Mouse (Mus musculus) liver, embryonic 14.5 days (tissue): ENCODE results near the gene Gfod1. TPM values are rescaled to one million over a fixed set of nuclear protein-coding genes. Genes with fewer than 3 reads are reported as not detected.

Experiments
- ATAC-seq: fragments of 200-750 bp; cut with Nextera tagmentation; 2 replicates; pipeline ENCODE4 v1.8.0; 2017; ENCODE audit warnings: moderate number of reproducible peaks, mild to moderate bottlenecking, moderate library complexity; ENCODE audit not compliant: insufficient read depth
- DNase-seq, 3 experiments: peaks; one replicate each; pipeline ENCODE4 v3.0.0-alpha.2; 2012 to 2013; ENCODE audit warnings: low read depth in 3 of 3, low spot score in 3 of 3
- H3K27ac ChIP-seq: fragments of 300-500 bp; sonication (generic); 2 replicates; pipeline ENCODE4 v1.5.1; 2014; ENCODE audit warnings: moderate library complexity, mild to moderate bottlenecking, control low read depth, inconsistent platforms
- H3K27me3 ChIP-seq: fragments of 300-500 bp; sonication (generic); 2 replicates; pipeline ENCODE4 v1.6.1; 2014; ENCODE audit warnings: mild to moderate bottlenecking, low read length, moderate library complexity; ENCODE audit not compliant: control insufficient read depth, insufficient read depth
- H3K36me3 ChIP-seq: fragments of 300-500 bp; sonication (generic); replicated peaks from 2 replicates; pipeline ENCODE4 v1.6.1; 2014; ENCODE audit warnings: low read depth; ENCODE audit not compliant: control insufficient read depth, insufficient read depth
- H3K4me1 ChIP-seq, 2 experiments: fragments of 200-500 bp in 1 of 2; fragments of 300-500 bp in 1 of 2; sonication (generic) in 1 of 2; replicated peaks; 2 replicates each; pipeline ENCODE4 v1.6.1; 2012 to 2014; ENCODE audit warnings: antibody characterized with exemption in 1 of 2, inconsistent platforms in 1 of 2, low read length in 1 of 2; ENCODE audit not compliant: control insufficient read depth in 2 of 2, insufficient read depth in 2 of 2
- H3K4me2 ChIP-seq: fragments of 300-500 bp; sonication (generic); 2 replicates; pipeline ENCODE4 v1.6.1; 2014; ENCODE audit warnings: low read depth, mild to moderate bottlenecking, control low read depth, moderate library complexity
- H3K4me3 ChIP-seq, 2 experiments: fragments of 200-500 bp in 1 of 2; fragments of 300-500 bp in 1 of 2; sonication (generic) in 1 of 2; 2 replicates each; pipeline ENCODE4 v1.5.1; 2012 to 2014; ENCODE audit warnings: low read depth in 2 of 2, low read length in 2 of 2, mild to moderate bottlenecking in 2 of 2, control low read depth in 1 of 2, inconsistent platforms in 1 of 2, moderate library complexity in 1 of 2; ENCODE audit not compliant: insufficient read depth in 1 of 2
- H3K9ac ChIP-seq: fragments of 300-500 bp; sonication (generic); replicated peaks from 2 replicates; pipeline ENCODE4 v1.6.1; 2014; ENCODE audit warnings: mild to moderate bottlenecking, control low read depth, moderate library complexity
- H3K9me3 ChIP-seq: fragments of 300-500 bp; sonication (generic); 2 replicates; pipeline ENCODE4 v1.6.1; 2016; ENCODE audit warnings: low read length, mixed read lengths; ENCODE audit not compliant: control insufficient read depth
- CTCF ChIP-seq: IDR thresholded peaks from 2 replicates; pipeline ENCODE4 v1.5.1; 2016; ENCODE audit warnings: antibody characterized with exemption, low read depth, control low read depth
- EP300 ChIP-seq: IDR thresholded peaks from 2 replicates; pipeline ENCODE4 v1.6.1; 2016; ENCODE audit warnings: antibody characterized with exemption, low read depth
- WGBS: fragments of 180-500 bp; shearing (Covaris S2); extraction: QIAGEN DNeasy Blood & Tissue Kit; methylation state at CpG from one replicate; pipeline ENCODE4 v1.1.7; 2014; ENCODE audit not compliant: insufficient replicate concordance; 5-methylcytosine and 5-hydroxymethylcytosine counted together
- polyA plus RNA-seq, 2 experiments: library from polyadenylated mRNA; depleted of rRNA in 1 of 2; stranded (reverse) in 1 of 2; unstranded in 1 of 2; fragments of >200 nt; fragmentation: Nextera tagmentation in 1 of 2; extraction: Ambion mirVana in 1 of 2; gene quantifications; 2 replicates each; pipeline versions ENCODE4 v1.2.1 to v1.2.3; 2012 to 2014

Gfod1 gene
- polyA plus RNA-seq, 2 experiments, result 0.41 to 0.42 TPM

GRCm38 (mm10) chr13:43218764-43219163 lies 85.2 kb downstream of the Gfod1 start:
- Histone ChIP-seq H3K4me3 (no peak overlapping the region), H3K9me3 (no peaks in the 10 kb centered on the region), H3K4me2 (no peak overlapping the region), H3K27me3 (peaks cover 7% of the 10 kb centered on the region), H3K9ac (no peak overlapping the region), H3K4me1 (peaks cover 0 to 13% of the 10 kb centered on the region in 2 experiments; a peak in 2 of 4 replicates), H3K27ac (no peak overlapping the region), H3K36me3 (no peaks in the 10 kb centered on the region)
- TF ChIP-seq CTCF, result no peak
- TF ChIP-seq EP300, result no peak
- DNase-seq (no peak), ATAC-seq (no peak)
- 43% methylated on average over 4 of the region's 4 CpGs for WGBS

DNA sequence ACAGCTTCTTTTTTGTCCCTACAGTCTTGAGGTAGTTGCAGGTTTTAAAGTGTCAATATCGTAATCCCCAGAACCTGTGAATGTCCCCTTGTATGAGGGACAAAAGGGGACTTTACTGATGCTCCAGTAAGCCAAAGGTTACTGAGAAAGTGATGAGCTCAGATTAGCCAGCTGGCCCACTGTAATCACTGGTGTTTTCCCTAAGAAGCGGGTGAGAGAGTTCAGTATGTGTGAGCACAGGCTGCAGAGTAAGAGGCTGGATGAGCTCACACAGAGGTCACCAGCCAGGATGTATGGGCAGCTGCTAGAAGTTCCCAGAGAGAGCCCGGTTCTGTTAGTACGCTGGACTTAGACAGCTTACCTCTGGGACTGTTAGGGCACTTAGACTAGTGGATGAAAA lies 85.7 kb downstream of the Gfod1 start:
- H3K9ac ChIP-seq, result no peak overlapping the region
- H3K27me3 ChIP-seq, result peaks cover 7% of the 10 kb centered on the region
- no peak overlapping the region for H3K4me2 ChIP-seq
- no peak for TF ChIP-seq CTCF
- DNase-seq (no peak), ATAC-seq (no peak)
- WGBS, result 42% methylated on average over 4 of the region's 4 CpGs
- no peaks in the 10 kb centered on the region for H3K36me3 ChIP-seq
- no peak overlapping the region for H3K27ac ChIP-seq
- H3K9me3 ChIP-seq, result no peaks in the 10 kb centered on the region
- no peak overlapping the region for H3K4me3 ChIP-seq
- H3K4me1 ChIP-seq, result peaks cover 0 to 13% of the 10 kb centered on the region in 2 experiments; a peak in 2 of 4 replicates

DNA sequence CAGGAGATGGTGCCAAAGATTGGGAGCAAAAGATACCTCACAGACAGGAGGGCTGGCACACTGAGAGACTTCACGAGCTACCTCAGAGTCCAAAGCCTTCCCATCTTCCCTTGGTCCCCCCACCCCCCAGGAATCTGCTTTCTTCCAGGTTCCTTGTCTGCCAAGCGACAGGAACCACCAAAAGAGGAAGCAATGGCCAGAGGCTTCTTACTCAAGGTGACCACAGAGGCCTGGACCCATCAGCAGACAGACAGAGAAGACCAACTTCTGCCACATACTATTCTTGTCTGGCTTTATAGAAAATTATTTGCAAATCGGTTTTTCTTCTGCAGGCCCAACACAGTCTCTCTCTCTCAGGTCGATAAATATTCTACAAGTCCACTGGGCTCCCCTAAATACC lies 86.3 kb downstream of the Gfod1 start:
- H3K27ac ChIP-seq, result no peak overlapping the region
- DNase-seq (no peak), ATAC-seq (no peak)
- H3K9ac ChIP-seq, result no peak overlapping the region
- no peak overlapping the region for H3K4me2 ChIP-seq
- no peaks in the 10 kb centered on the region for H3K36me3 ChIP-seq
- peaks cover 7% of the 10 kb centered on the region for H3K27me3 ChIP-seq
- H3K9me3 ChIP-seq, result no peaks in the 10 kb centered on the region
- no peak overlapping the region for H3K4me3 ChIP-seq
- H3K4me1 ChIP-seq, result peaks cover 0 to 13% of the 10 kb centered on the region in 2 experiments; a peak in 2 of 4 replicates
- 18% methylated on average over 4 of the region's 4 CpGs for WGBS
- no peak for TF ChIP-seq CTCF
- no peak for TF ChIP-seq EP300

GRCm38 (mm10) chr13:43217059-43217458 lies 86.9 kb downstream of the Gfod1 start:
- no peak overlapping the region for H3K4me3 ChIP-seq
- DNase-seq (no peak), ATAC-seq (no peak)
- peaks cover 7% of the 10 kb centered on the region for H3K27me3 ChIP-seq
- WGBS, result 7% methylated on average over 8 of the region's 8 CpGs
- H3K4me2 ChIP-seq, result no peak overlapping the region
- no peaks in the 10 kb centered on the region for H3K36me3 ChIP-seq
- TF ChIP-seq CTCF, result no peak
- TF ChIP-seq EP300, result no peak
- peaks cover 0 to 15% of the 10 kb centered on the region in 2 experiments; a peak in 2 of 4 replicates for H3K4me1 ChIP-seq
- no peak overlapping the region for H3K27ac ChIP-seq
- H3K9me3 ChIP-seq, result no peaks in the 10 kb centered on the region
- no peak overlapping the region for H3K9ac ChIP-seq

- Histone ChIP-seq H3K9me3 (no peaks in the 10 kb centered on the region), H3K4me1 (peaks cover 0 to 15% of the 10 kb centered on the region in 2 experiments; a peak in 2 of 4 replicates), H3K9ac (no peak overlapping the region), H3K36me3 (no peaks in the 10 kb centered on the region), H3K27me3 (peaks cover 7% of the 10 kb centered on the region), H3K27ac (no peak overlapping the region), H3K4me3 (no peak overlapping the region), H3K4me2 (no peak overlapping the region)
- no peak for DNase-seq
- TF ChIP-seq CTCF (no peak), EP300 (no peak)
- ATAC-seq, result no peak
- 52% methylated on average over 9 of the region's 9 CpGs for WGBS
Observed at GRCm38 (mm10) chr13:43215994-43216706, 87.8 kb downstream of the Gfod1 start.
